Comparison of ENCODE assay signal across 8 mouse cellular contexts in the genomic region with DNA sequence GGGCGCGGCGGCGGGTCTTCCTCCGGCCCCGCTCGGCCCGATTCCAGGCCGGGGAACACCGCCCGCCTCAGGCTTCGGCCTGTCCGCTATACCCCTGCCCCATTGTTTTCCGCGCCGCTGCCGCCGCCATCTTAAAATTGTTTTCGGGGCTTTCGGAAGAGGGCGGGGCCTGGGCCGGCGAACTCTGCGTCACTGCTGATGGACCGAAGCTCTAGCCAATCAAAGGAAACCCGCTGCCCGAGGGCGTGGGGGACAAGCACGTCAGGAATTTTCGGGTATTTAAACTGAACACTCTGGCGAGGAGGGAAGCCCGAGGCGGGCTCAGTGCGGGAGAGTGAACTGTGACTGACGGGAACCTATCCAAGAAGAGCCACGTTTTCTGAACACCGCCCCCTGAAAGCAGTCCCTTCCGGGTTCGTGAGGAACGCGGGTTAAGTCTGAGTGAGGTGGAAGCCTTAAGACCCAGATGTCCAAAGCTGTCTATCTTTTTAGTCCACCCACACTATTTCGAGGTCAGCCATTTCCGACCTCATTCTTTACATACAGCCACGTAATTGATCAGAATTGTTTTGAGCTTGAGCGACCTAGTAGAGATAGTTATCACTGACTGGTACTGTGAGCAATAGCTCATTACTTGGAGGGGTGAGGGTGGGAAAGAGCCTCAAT. TPM values are rescaled to one million over a fixed set of nuclear protein-coding genes. Genes with fewer than 3 reads are reported as not detected.
DNase-seq lines count a peak whose midpoint lies in the region; ATAC-seq lines count a peak whose summit lies in the region.

TSS of gene Maml1 (minus strand) at position 122 of the 666 bp plus-strand sequence.

- H3K27ac ChIP-seq in intestine, embryonic 14.5 days (ENCODE audit: low read depth): peak within 1 kb of the TSS; percentile 99

- peak within 1 kb of the TSS; percentile 99 for H3K9ac ChIP-seq in intestine, embryonic 14.5 days (ENCODE audit: low read length)

- H3K4me1 ChIP-seq in intestine, embryonic 14.5 days (replicated peaks; ENCODE audit: control insufficient read depth, insufficient read depth, low read length): peaks cover 5% of the 10 kb centered on the region

- ATAC-seq in intestine, embryonic 14.5 days (replicated peaks; ENCODE audit: low FRiP score, low TSS enrichment, low read depth): peak; percentile 97

- H3K36me3 ChIP-seq in intestine, embryonic 14.5 days (ENCODE audit: control insufficient read depth, insufficient read depth, low read length): peaks cover 36% of the 10 kb centered on the region

- intact Hi-C loops in left cerebral cortex, postnatal 14 days (cut with DNase I): loop anchor here (5.0 kb wide), 1 partner anchor 55 kb away; the partner anchor contains the start of gene Ltc4s

- peak within 1 kb of the TSS; percentile 97 for H3K4me3 ChIP-seq in intestine, embryonic 14.5 days (ENCODE audit: low read depth, low read length)

- under 1% methylated on average over 45 of the region's 45 CpGs for WGBS in intestine, embryonic 14.5 days

- peak; percentile 94 to 96 for DNase-seq in adrenal gland, adult 18-20 months (ENCODE audit: low spot score in 2 of 2)
- peak; percentile 99 for DNase-seq in embryo, embryonic 11 days
- DNase-seq in gastrocnemius, postnatal 25 days: peak; percentile 96
- peak; percentile 97 for DNase-seq in intestine, embryonic 14.5 days (ENCODE audit: low spot score)
- peak; percentile 98 to 99 for DNase-seq in left cerebral cortex, postnatal 14 days (ENCODE audit: low spot score in 2 of 2)
- DNase-seq in mesoderm, embryonic 11.5 days (ENCODE audit: low read depth, low spot score): peak; percentile 99
- DNase-seq in right cerebral cortex, postnatal 36 days (ENCODE audit: low spot score in 2 of 2): peak; percentile 97 to 98
- peak; percentile 98 for DNase-seq in yolk sac, embryonic 10.5 days (ENCODE audit: low spot score)

- peak within 1 kb of the TSS; percentile 66 for H3K4me2 ChIP-seq in intestine, embryonic 14.5 days (ENCODE audit: low read length)

- no peaks in the 10 kb centered on the region for H3K9me3 ChIP-seq in intestine, embryonic 14.5 days (ENCODE audit: control insufficient read depth, low read length)

- no peaks in the 10 kb centered on the region for H3K27me3 ChIP-seq in intestine, embryonic 14.5 days (replicated peaks; ENCODE audit: control insufficient read depth, insufficient read depth, low read length)

RNA-seq across cellular contexts. Expression of gene Maml1, which starts in this region (rescaled TPM):
- total RNA-seq in adrenal gland, adult 18-20 months (2021): 10 to 100 TPM; 18.0 to 23.1 TPM
- 1 to 10 TPM; 5.1 to 5.8 TPM for total RNA-seq in gastrocnemius, postnatal 25 days (2021)
- 8.5 and 9.1 TPM in 2 replicates for polyA plus RNA-seq in intestine, embryonic 14.5 days (2014; fragmentation: Nextera tagmentation; extraction: Ambion mirVana)
- 1 to 10 TPM; 8.8 to 8.9 TPM for total RNA-seq in left cerebral cortex, postnatal 14 days (2021)

Comparison
In these comparisons a context has a peak if more than half of its experiments do, and no peak if none do; other contexts are left out.
1. Peak in every context shown above with its lines: DNase-seq, ATAC-seq, H3K4me3 ChIP-seq and H3K27ac ChIP-seq.